Mouse (Mus musculus): ENCODE measurements around the gene Bsg. TPM values are rescaled to one million over a fixed set of nuclear protein-coding genes. Genes with fewer than 3 reads are reported as not detected.

Bsg gene
- total and polyA plus RNA-seq, 2 experiments from 2014 or later, result 1,042 to 1,054 TPM

GRCm38 (mm10) chr10:79691986-79692548 is 12.2 kb upstream of the Bsg start:
- 98% methylated on average over 2 of the region's 2 CpGs for WGBS

GRCm38 (mm10) chr10:79693580-79694378 is 10.5 kb upstream of the Bsg start:
- Histone ChIP-seq H3K4me1 (ENCODE audit: insufficient read depth, low read length) (no peaks in the 10 kb centered on the region), H3K27me3 (ENCODE audit: insufficient read depth, low read length) (no peaks in the 10 kb centered on the region), H3K4me2 (ENCODE audit: low read depth, low read length, poor library complexity, severe bottlenecking) (no peak overlapping the region), H3K36me3 (ENCODE audit: insufficient read depth, low read length) (peaks cover 6% of the 10 kb centered on the region), H3K9ac (replicated peaks; ENCODE audit: low read length, poor library complexity, severe bottlenecking) (no peak overlapping the region), H3K27ac (ENCODE audit: low read depth, low read length) (no peak overlapping the region), H3K4me3 (ENCODE audit: low read depth, low read length) (no peak overlapping the region), H3K9me3 (ENCODE audit: low read length) (no peaks in the 10 kb centered on the region)
- 79% methylated on average over 12 of the region's 12 CpGs for WGBS
- DNase-seq (ENCODE audit: low spot score) (no peak), ATAC-seq (ENCODE audit: low FRiP score) (no peak)
- TF ChIP-seq CTCF (IDR thresholded peaks at IDR 0.05), result no peak

More at GRCm38 (mm10) chr10:79691986-79692548, 12.2 kb upstream of the Bsg start:
- no peak overlapping the region for H3K27ac ChIP-seq (ENCODE audit: low read depth, low read length)
- TF ChIP-seq CTCF (IDR thresholded peaks at IDR 0.05), result peak; percentile 46
- no peaks in the 10 kb centered on the region for H3K27me3 ChIP-seq (ENCODE audit: insufficient read depth, low read length)
- H3K4me2 ChIP-seq (ENCODE audit: low read depth, low read length, poor library complexity, severe bottlenecking), result no peak overlapping the region
- H3K9ac ChIP-seq (replicated peaks; ENCODE audit: low read length, poor library complexity, severe bottlenecking), result no peak overlapping the region
- no peaks in the 10 kb centered on the region for H3K9me3 ChIP-seq (ENCODE audit: low read length)
- ATAC-seq (ENCODE audit: low FRiP score) (no peak), DNase-seq (ENCODE audit: low spot score) (no peak)
- no peaks in the 10 kb centered on the region for H3K4me1 ChIP-seq (ENCODE audit: insufficient read depth, low read length)
- H3K4me3 ChIP-seq (ENCODE audit: low read depth, low read length), result no peak overlapping the region
- H3K36me3 ChIP-seq (ENCODE audit: insufficient read depth, low read length), result peaks cover 20% of the 10 kb centered on the region

- Histone ChIP-seq H3K4me2 (ENCODE audit: low read depth, low read length, poor library complexity, severe bottlenecking) (no peak overlapping the region), H3K36me3 (ENCODE audit: insufficient read depth, low read length) (peaks cover under 1% of the 10 kb centered on the region; the same call in 1 of the 2 replicates), H3K27me3 (ENCODE audit: insufficient read depth, low read length) (no peaks in the 10 kb centered on the region), H3K9me3 (ENCODE audit: low read length) (no peaks in the 10 kb centered on the region), H3K27ac (ENCODE audit: low read depth, low read length) (no peak overlapping the region), H3K9ac (replicated peaks; ENCODE audit: low read length, poor library complexity, severe bottlenecking) (no peak overlapping the region), H3K4me1 (ENCODE audit: insufficient read depth, low read length) (no peaks in the 10 kb centered on the region), H3K4me3 (ENCODE audit: low read depth, low read length) (no peak overlapping the region)
- no peak for DNase-seq (ENCODE audit: low spot score)
- 82% methylated on average over 6 of the region's 6 CpGs for WGBS
- TF ChIP-seq CTCF (IDR thresholded peaks at IDR 0.05), result no peak
- ATAC-seq (ENCODE audit: low FRiP score), result no peak
Measured at GRCm38 (mm10) chr10:79694379-79694655, 10.0 kb upstream of the Bsg start.

GRCm38 (mm10) chr10:79695231-79696128 is 8.8 kb upstream of the Bsg start:
- Histone ChIP-seq H3K4me1 (ENCODE audit: insufficient read depth, low read length) (no peaks in the 10 kb centered on the region), H3K9ac (replicated peaks; ENCODE audit: low read length, poor library complexity, severe bottlenecking) (no peak overlapping the region), H3K27me3 (ENCODE audit: insufficient read depth, low read length) (no peaks in the 10 kb centered on the region), H3K9me3 (ENCODE audit: low read length) (no peaks in the 10 kb centered on the region), H3K4me2 (ENCODE audit: low read depth, low read length, poor library complexity, severe bottlenecking) (no peak overlapping the region), H3K27ac (ENCODE audit: low read depth, low read length) (no peak overlapping the region), H3K36me3 (ENCODE audit: insufficient read depth, low read length) (no peaks in the 10 kb centered on the region), H3K4me3 (ENCODE audit: low read depth, low read length) (no peak overlapping the region)
- WGBS, result 65% methylated on average over 13 of the region's 13 CpGs
- DNase-seq (ENCODE audit: low spot score) (peak; percentile 62), ATAC-seq (ENCODE audit: low FRiP score) (no peak)
- peak; percentile 76 for TF ChIP-seq CTCF (IDR thresholded peaks at IDR 0.05)

- no peaks in the 10 kb centered on the region for H3K36me3 ChIP-seq (ENCODE audit: insufficient read depth, low read length)
- TF ChIP-seq CTCF (IDR thresholded peaks at IDR 0.05), result no peak
- ATAC-seq (ENCODE audit: low FRiP score) (no peak), DNase-seq (ENCODE audit: low spot score) (no peak)
- no peaks in the 10 kb centered on the region for H3K4me1 ChIP-seq (ENCODE audit: insufficient read depth, low read length)
- no peaks in the 10 kb centered on the region for H3K27me3 ChIP-seq (ENCODE audit: insufficient read depth, low read length)
- H3K9ac ChIP-seq (replicated peaks; ENCODE audit: low read length, poor library complexity, severe bottlenecking), result no peak overlapping the region
- H3K4me3 ChIP-seq (ENCODE audit: low read depth, low read length), result no peak overlapping the region
- H3K27ac ChIP-seq (ENCODE audit: low read depth, low read length), result no peak overlapping the region
- WGBS, result 70% methylated on average over 9 of the region's 9 CpGs
- no peaks in the 10 kb centered on the region for H3K9me3 ChIP-seq (ENCODE audit: low read length)
- no peak overlapping the region for H3K4me2 ChIP-seq (ENCODE audit: low read depth, low read length, poor library complexity, severe bottlenecking)
Measured at GRCm38 (mm10) chr10:79696129-79696651, 8.1 kb upstream of the Bsg start.

Data from midbrain, postnatal 0 days (tissue).